Mouse (Mus musculus): ENCODE measurements around the gene St14. TPM values are rescaled to one million over a fixed set of nuclear protein-coding genes. Genes with fewer than 3 reads are reported as not detected.
A peak's percentile ranks its signal among the peaks of the same experiment; 100 is the strongest.
"Not testable (repeated sequence)": the region's sequence is repeated elsewhere in the genome, so short reads cannot be mapped to it uniquely, and the experiment has no call there.

Gene St14
- 2.5 and 2.9 TPM in 2 replicates for polyA plus RNA-seq (2015; fragmentation: Nextera tagmentation; extraction: Ambion mirVana)

GRCm38 (mm10) chr9:31131205-31131968 lies at the start of gene St14:
TSS of gene St14 (minus strand) at chr9:31131853.
- H3K4me1 ChIP-seq, result peaks cover 20% of the 10 kb centered on the region
- peak within 1 kb of the TSS; percentile 60 for H3K4me3 ChIP-seq
- under 1% methylated on average over 72 of the region's 74 CpGs for WGBS
- H3K27me3 ChIP-seq (replicated peaks), result peaks cover 96% of the 10 kb centered on the region
- no peak within 1 kb of the TSS for H3K27ac ChIP-seq (replicated peaks)
- H3K4me2 ChIP-seq, result peak within 1 kb of the TSS; percentile 95
- no peak for ATAC-seq (ENCODE audit: extremely low read depth, insufficient number of reproducible peaks, low FRiP score, low TSS enrichment)
- H3K36me3 ChIP-seq, result no peaks in the 10 kb centered on the region
- H3K9ac ChIP-seq, result peak within 1 kb of the TSS; percentile 76
- H3K9me3 ChIP-seq, result no peaks in the 10 kb centered on the region

GRCm38 (mm10) chr9:31177692-31178091 lies 46.0 kb upstream of the St14 start:
- Histone ChIP-seq H3K4me1 (peaks cover 67% of the 10 kb centered on the region), H3K27ac (replicated peaks) (no peak overlapping the region)
- WGBS, result 89% methylated on average over 6 of the region's 6 CpGs

GRCm38 (mm10) chr9:31176379-31177130 lies 44.9 kb upstream of the St14 start:
- Histone ChIP-seq H3K36me3 (peaks cover 28% of the 10 kb centered on the region), H3K9me3 (no peaks in the 10 kb centered on the region), H3K27me3 (replicated peaks) (no peaks in the 10 kb centered on the region), H3K4me2 (peak overlapping the region; percentile 44), H3K4me3 (no peak overlapping the region), H3K4me1 (peaks cover 56% of the 10 kb centered on the region), H3K27ac (replicated peaks) (peak overlapping the region; percentile 88), H3K9ac (peak overlapping the region; percentile 62; the same call in 1 of the 2 replicates)
- WGBS, result 33% methylated on average over 8 of the region's 8 CpGs
- peak; percentile 85 for ATAC-seq (ENCODE audit: extremely low read depth, insufficient number of reproducible peaks, low FRiP score, low TSS enrichment)

More at GRCm38 (mm10) chr9:31177692-31178091, 46.0 kb upstream of the St14 start:
- no peak for ATAC-seq (ENCODE audit: extremely low read depth, insufficient number of reproducible peaks, low FRiP score, low TSS enrichment)
- Histone ChIP-seq H3K4me3 (no peak overlapping the region), H3K36me3 (peaks cover 18% of the 10 kb centered on the region), H3K4me2 (no peak overlapping the region), H3K27me3 (replicated peaks) (no peaks in the 10 kb centered on the region), H3K9ac (no peak overlapping the region), H3K9me3 (no peaks in the 10 kb centered on the region)

- H3K27ac ChIP-seq (replicated peaks), result peak overlapping the region; percentile 88
Measured at GRCm38 (mm10) chr9:31175978-31176377, 44.3 kb upstream of the St14 start.

GRCm38 (mm10) chr9:31175346-31175745 lies 43.7 kb upstream of the St14 start:
- no peak for ATAC-seq (ENCODE audit: extremely low read depth, insufficient number of reproducible peaks, low FRiP score, low TSS enrichment)
- Histone ChIP-seq H3K4me3 (no peak overlapping the region), H3K4me2 (no peak overlapping the region), H3K27me3 (replicated peaks) (no peaks in the 10 kb centered on the region), H3K4me1 (peaks cover 56% of the 10 kb centered on the region), H3K9me3 (no peaks in the 10 kb centered on the region), H3K27ac (replicated peaks) (peak overlapping the region; percentile 88; the same call in 1 of the 2 replicates), H3K9ac (no peak overlapping the region), H3K36me3 (peaks cover 37% of the 10 kb centered on the region)
- 37% methylated on average over 6 of the region's 6 CpGs for WGBS

More at GRCm38 (mm10) chr9:31175978-31176377, 44.3 kb upstream of the St14 start:
- peaks cover 52% of the 10 kb centered on the region for H3K4me1 ChIP-seq
- no peak overlapping the region for H3K9ac ChIP-seq
- H3K4me3 ChIP-seq, result no peak overlapping the region
- no peak overlapping the region for H3K4me2 ChIP-seq
- WGBS, result 62% methylated on average over 3 of the region's 3 CpGs
- no peaks in the 10 kb centered on the region for H3K27me3 ChIP-seq (replicated peaks)
- H3K36me3 ChIP-seq, result peaks cover 33% of the 10 kb centered on the region
- ATAC-seq (ENCODE audit: extremely low read depth, insufficient number of reproducible peaks, low FRiP score, low TSS enrichment), result no peak
- H3K9me3 ChIP-seq, result no peaks in the 10 kb centered on the region

DNA sequence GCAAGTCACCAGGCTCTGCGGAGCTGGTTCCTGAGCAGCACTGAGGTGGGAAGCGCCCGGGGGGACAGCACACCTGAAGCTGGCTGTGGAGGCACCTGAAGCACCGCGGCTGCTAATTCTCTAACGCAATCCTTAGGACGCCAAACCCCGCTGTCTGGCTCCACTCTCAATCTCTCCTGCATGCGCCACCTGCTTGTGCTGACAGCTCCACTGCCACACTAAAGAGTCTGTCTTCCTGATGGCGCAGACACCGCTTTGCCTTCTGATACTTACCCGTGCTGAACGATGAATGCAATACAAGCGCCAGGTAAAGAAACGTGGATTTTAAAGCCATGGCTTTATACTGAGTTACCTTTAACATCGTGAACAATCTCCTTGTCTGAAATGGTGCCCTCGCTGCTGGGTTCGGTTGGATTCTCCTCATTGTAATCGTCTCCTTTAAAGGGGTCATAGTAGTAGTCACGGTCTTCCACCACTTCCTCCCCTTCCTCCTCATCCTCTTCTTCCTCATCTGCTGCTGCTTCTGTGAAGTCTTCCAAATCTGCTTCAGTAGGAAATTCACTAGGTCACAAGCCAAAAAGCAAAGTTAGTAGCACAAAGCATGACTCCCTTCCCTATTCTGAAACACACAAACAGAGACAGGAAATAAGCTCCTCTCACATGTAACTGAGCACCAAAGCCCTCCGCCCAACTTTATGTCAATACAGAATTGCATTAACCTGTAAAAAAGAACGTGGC lies 36.9 kb upstream of the St14 start:
- no peaks in the 10 kb centered on the region for H3K27me3 ChIP-seq (replicated peaks)
- no peak overlapping the region for H3K27ac ChIP-seq (replicated peaks)
- ATAC-seq (ENCODE audit: extremely low read depth, insufficient number of reproducible peaks, low FRiP score, low TSS enrichment), result no peak
- WGBS, result 70% methylated on average over 22 of the region's 22 CpGs
- H3K4me3 ChIP-seq, result no peak overlapping the region
- no peak overlapping the region for H3K9ac ChIP-seq
- no peaks in the 10 kb centered on the region for H3K9me3 ChIP-seq
- peak overlapping the region; percentile 32; the same call in 1 of the 2 replicates for H3K4me2 ChIP-seq
- peaks cover 36% of the 10 kb centered on the region for H3K4me1 ChIP-seq
- H3K36me3 ChIP-seq, result peaks cover 80% of the 10 kb centered on the region

GRCm38 (mm10) chr9:31167305-31167704 lies 35.7 kb upstream of the St14 start:
- H3K4me3 ChIP-seq, result no peak overlapping the region
- peaks cover 86% of the 10 kb centered on the region for H3K36me3 ChIP-seq
- no peaks in the 10 kb centered on the region for H3K9me3 ChIP-seq
- H3K27me3 ChIP-seq (replicated peaks), result no peaks in the 10 kb centered on the region
- H3K9ac ChIP-seq, result no peak overlapping the region
- H3K4me1 ChIP-seq, result peaks cover 36% of the 10 kb centered on the region
- no peak for ATAC-seq (ENCODE audit: extremely low read depth, insufficient number of reproducible peaks, low FRiP score, low TSS enrichment)
- H3K27ac ChIP-seq (replicated peaks), result no peak overlapping the region
- WGBS, result 89% methylated on average over 13 of the region's 13 CpGs
- H3K4me2 ChIP-seq, result no peak overlapping the region

GRCm38 (mm10) chr9:31165505-31165904 lies 33.9 kb upstream of the St14 start:
- 82% methylated on average over 3 of the region's 3 CpGs for WGBS
- H3K4me2 ChIP-seq; H3K4me3 ChIP-seq; H3K9me3 ChIP-seq; ATAC-seq (ENCODE audit: extremely low read depth, insufficient number of reproducible peaks, low FRiP score, low TSS enrichment); H3K9ac ChIP-seq; H3K27ac ChIP-seq (replicated peaks); H3K27me3 ChIP-seq (replicated peaks): not testable (repeated sequence)
- Histone ChIP-seq H3K36me3 (peaks cover 90% of the 10 kb centered on the region), H3K4me1 (peaks cover 33% of the 10 kb centered on the region)

DNA sequence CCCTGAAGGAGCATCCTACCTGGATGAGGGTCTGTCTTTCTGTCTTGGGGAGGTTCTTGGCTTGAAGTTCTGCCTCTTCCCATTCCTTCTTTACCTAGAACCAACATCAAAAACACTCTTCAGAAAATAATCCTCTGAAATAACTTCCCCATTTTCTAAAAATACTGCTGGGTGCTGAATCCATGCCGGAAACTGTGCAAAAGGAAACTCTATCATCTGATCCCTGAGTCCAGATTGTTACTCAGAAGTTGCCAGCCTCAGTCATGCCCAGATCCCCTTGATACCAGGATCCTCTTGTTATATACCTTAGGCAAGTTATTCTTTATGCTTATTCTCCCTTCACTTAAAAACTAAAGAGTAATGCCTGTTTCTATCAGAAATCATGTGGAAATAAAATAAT lies 31.7 kb upstream of the St14 start:
- no peak for ATAC-seq (ENCODE audit: extremely low read depth, insufficient number of reproducible peaks, low FRiP score, low TSS enrichment)
- H3K4me1 ChIP-seq, result peaks cover 24% of the 10 kb centered on the region
- H3K27ac ChIP-seq (replicated peaks), result no peak overlapping the region
- H3K4me3 ChIP-seq, result no peak overlapping the region
- H3K9ac ChIP-seq, result no peak overlapping the region
- H3K27me3 ChIP-seq (replicated peaks), result no peaks in the 10 kb centered on the region
- WGBS, result 85% methylated on average over 1 of the region's 1 CpGs
- H3K36me3 ChIP-seq, result peaks cover 92% of the 10 kb centered on the region
- no peaks in the 10 kb centered on the region for H3K9me3 ChIP-seq
- H3K4me2 ChIP-seq, result no peak overlapping the region

GRCm38 (mm10) chr9:31162911-31163310 lies 31.3 kb upstream of the St14 start:
- H3K4me3 ChIP-seq, result no peak overlapping the region
- ATAC-seq (ENCODE audit: extremely low read depth, insufficient number of reproducible peaks, low FRiP score, low TSS enrichment), result no peak
- no peaks in the 10 kb centered on the region for H3K27me3 ChIP-seq (replicated peaks)
- H3K27ac ChIP-seq (replicated peaks), result no peak overlapping the region
- peaks cover 92% of the 10 kb centered on the region for H3K36me3 ChIP-seq
- no peaks in the 10 kb centered on the region for H3K9me3 ChIP-seq
- no peak overlapping the region for H3K9ac ChIP-seq
- peaks cover 22% of the 10 kb centered on the region for H3K4me1 ChIP-seq
- H3K4me2 ChIP-seq, result no peak overlapping the region
- WGBS, result 55% methylated on average over 1 of the region's 1 CpGs

DNA sequence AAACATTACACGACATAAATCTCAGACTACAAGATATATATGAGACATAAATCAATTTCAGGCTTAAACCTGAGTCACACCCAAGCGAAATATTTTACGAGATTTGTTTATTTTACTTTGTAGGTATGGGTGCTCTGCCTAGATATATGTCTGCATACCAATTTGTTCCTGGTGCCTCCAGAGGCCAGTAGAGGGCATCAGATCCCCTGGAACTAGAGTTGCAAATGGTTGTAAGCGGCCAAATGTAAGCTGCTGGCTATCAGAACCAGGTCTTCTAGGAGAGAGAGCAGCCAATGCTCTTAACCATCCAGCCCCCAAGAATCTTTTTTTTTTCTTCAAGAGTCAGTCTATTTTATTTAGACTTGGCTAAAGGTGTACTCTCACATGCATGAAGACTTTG lies 28.3 kb upstream of the St14 start:
- no peak for ATAC-seq (ENCODE audit: extremely low read depth, insufficient number of reproducible peaks, low FRiP score, low TSS enrichment)
- peaks cover 26% of the 10 kb centered on the region for H3K4me1 ChIP-seq
- H3K27me3 ChIP-seq (replicated peaks), result no peaks in the 10 kb centered on the region
- no peaks in the 10 kb centered on the region for H3K9me3 ChIP-seq
- no peak overlapping the region for H3K9ac ChIP-seq
- H3K36me3 ChIP-seq, result peaks cover 96% of the 10 kb centered on the region
- no peak overlapping the region for H3K4me3 ChIP-seq
- no peak overlapping the region for H3K27ac ChIP-seq (replicated peaks)
- WGBS, result 91% methylated on average over 4 of the region's 4 CpGs
- no peak overlapping the region for H3K4me2 ChIP-seq
